ENCODE assay signal across 22 mouse cellular contexts in genomic region chr10:81469253-81469652, GRCm38 (mm10). TPM values are rescaled to one million over a fixed set of nuclear protein-coding genes. Genes with fewer than 3 reads are reported as not detected.
DNase-seq lines count a peak whose midpoint lies in the region; ATAC-seq and TF ChIP-seq lines count a peak whose summit lies in the region.
"Had no signal": no experiment of that assay in that cellular context is flagged by ENCODE, and none has a peak within 500 bp of the region (broad histone marks: within the 10 kb centered on the region; RNA-seq: fewer than 3 reads in every experiment).

No protein-coding gene starts in this region.

- TF ChIP-seq EP300 in stomach, postnatal 0 days (optimal IDR thresholded peaks at IDR 0.05): no peak

- H3K27me3 ChIP-seq in cerebellum, adult 2 months (ENCODE audit: control insufficient read depth, insufficient read depth, low read length): no peaks in the 10 kb centered on the region
- peaks cover 89% of the 10 kb centered on the region for H3K27me3 ChIP-seq in kidney, embryonic 15.5 days
- H3K27me3 ChIP-seq in stomach, postnatal 0 days (ENCODE audit: control insufficient read depth, insufficient read depth, low read length): peaks cover 3% of the 10 kb centered on the region; the same call in 1 of the 2 replicates

- intact Hi-C loops in left cerebral cortex, postnatal 4 days (cut with DNase I): loop anchor here (10.0 kb wide), 1 partner anchor 274 kb away; no protein-coding TSS in a partner anchor

- ATAC-seq in kidney, embryonic 15.5 days (replicated peaks; ENCODE audit: low FRiP score): no peak
- no peak for ATAC-seq in stomach, postnatal 0 days (ENCODE audit: low FRiP score, low TSS enrichment)
- ATAC-seq: forebrain, embryonic 16.5 days; inflammation-experienced regulatory T-cells, adult 6 months had no signal

- H3K27ac ChIP-seq in cerebellum, adult 2 months (ENCODE audit: insufficient read depth, low read length): no peak overlapping the region
- no peak overlapping the region for H3K27ac ChIP-seq in kidney, embryonic 15.5 days
- no peak overlapping the region for H3K27ac ChIP-seq in stomach, postnatal 0 days (replicated peaks)
- H3K27ac ChIP-seq: embryonic facial prominence, embryonic 10.5 days; heart, adult 2 months; heart, embryonic 15.5 days; hindbrain, embryonic 10.5 days; liver, embryonic 13.5 days; lung, embryonic 15.5 days had no signal

- no peak overlapping the region for H3K4me2 ChIP-seq in kidney, embryonic 15.5 days
- no peak overlapping the region for H3K4me2 ChIP-seq in stomach, postnatal 0 days (replicated peaks; ENCODE audit: low read depth)
- H3K4me2 ChIP-seq: heart, embryonic 15.5 days; liver, embryonic 13.5 days; lung, embryonic 15.5 days had no signal

- no peaks in the 10 kb centered on the region for H3K36me3 ChIP-seq in kidney, embryonic 15.5 days
- H3K36me3 ChIP-seq in stomach, postnatal 0 days (ENCODE audit: control insufficient read depth, insufficient read depth, low read length): no peaks in the 10 kb centered on the region
- H3K36me3 ChIP-seq: embryonic facial prominence, embryonic 10.5 days; heart, embryonic 15.5 days; hindbrain, embryonic 10.5 days; liver, embryonic 13.5 days; lung, embryonic 15.5 days had no signal

- TF ChIP-seq POLR2A in cerebellum, adult 2 months (IDR thresholded peaks at IDR 0.05; ENCODE audit: borderline replicate concordance, insufficient read depth, low read length): no peak

- WGBS in cerebellum, adult 2 months: 78% methylated on average over 5 of the region's 5 CpGs
- 83% methylated on average over 5 of the region's 5 CpGs for WGBS in kidney, embryonic 15.5 days
- WGBS in stomach, postnatal 0 days: 64% methylated on average over 5 of the region's 5 CpGs

- peaks cover 22% of the 10 kb centered on the region for H3K4me1 ChIP-seq in cerebellum, adult 2 months (ENCODE audit: control insufficient read depth, insufficient read depth, low read length)
- peaks cover 16% of the 10 kb centered on the region for H3K4me1 ChIP-seq in kidney, embryonic 15.5 days
- 0 out of 2 replicates have a peak, but pooled peaks cover 3% of the 10 kb centered on the region for H3K4me1 ChIP-seq in stomach, postnatal 0 days (replicated peaks; ENCODE audit: control insufficient read depth, insufficient read depth)

- no peaks in the 10 kb centered on the region for H3K9me3 ChIP-seq in kidney, embryonic 15.5 days (replicated peaks)
- no peaks in the 10 kb centered on the region for H3K9me3 ChIP-seq in stomach, postnatal 0 days (ENCODE audit: control insufficient read depth, low read length)
- H3K9me3 ChIP-seq: embryonic facial prominence, embryonic 10.5 days; heart, embryonic 15.5 days; hindbrain, embryonic 10.5 days; liver, embryonic 13.5 days; lung, embryonic 15.5 days had no signal

- peak; percentile 10 for DNase-seq in cerebellum, adult 8-10 months
- no peak for DNase-seq in cerebellum, adult 2 months
- DNase-seq in layer of hippocampus, adult 18-20 months (ENCODE audit: low spot score in 2 of 2): peak; percentile 66 to 75
- DNase-seq in layer of hippocampus, postnatal 25 days (ENCODE audit: extremely low spot score in 1 of 2, low spot score in 1 of 2): no peak
- DNase-seq in frontal cortex, postnatal 36 days (ENCODE audit: low spot score in 2 of 2): peak; percentile 80 to 86
- peak; percentile 0 for DNase-seq in left cerebral cortex, postnatal 4 days
- no peak for DNase-seq in stomach, postnatal 0 days (ENCODE audit: low spot score)
- DNase-seq: adrenal gland, adult 2 months; cerebellum, adult 11 months; cerebellum, postnatal 36 days; kidney, adult 8-10 months; liver, embryonic 13.5 days; thymus, adult 2 months had no signal

- TF ChIP-seq CTCF in cerebellum, adult 2 months (IDR thresholded peaks at IDR 0.05; ENCODE audit: borderline replicate concordance, insufficient read depth, low read depth, low read length): no peak
- no peak for TF ChIP-seq CTCF in stomach, postnatal 0 days (IDR thresholded peaks at IDR 0.05; ENCODE audit: low read depth)

- no peak overlapping the region for H3K4me3 ChIP-seq in cerebellum, adult 2 months (replicated peaks; ENCODE audit: insufficient read depth, low read depth, low read length)
- no peak overlapping the region for H3K4me3 ChIP-seq in kidney, embryonic 15.5 days (replicated peaks)
- no peak overlapping the region for H3K4me3 ChIP-seq in stomach, postnatal 0 days (ENCODE audit: low read depth, low read length)
- H3K4me3 ChIP-seq: embryonic facial prominence, embryonic 10.5 days; erythroblast, embryonic 14.5 days; heart, adult 2 months; heart, embryonic 15.5 days; hindbrain, embryonic 10.5 days; liver, embryonic 13.5 days; lung, embryonic 15.5 days had no signal

- H3K9ac ChIP-seq in kidney, embryonic 15.5 days: no peak overlapping the region
- H3K9ac ChIP-seq in stomach, postnatal 0 days (ENCODE audit: low read length): no peak overlapping the region
- H3K9ac ChIP-seq: heart, embryonic 15.5 days; liver, embryonic 13.5 days; lung, embryonic 15.5 days had no signal

RNA-seq across cellular contexts. Expression of gene Celf5, which starts 13.3 kb away (rescaled TPM):
- 57.3 and 60.6 TPM in 2 replicates for polyA plus RNA-seq in cerebellum, adult 2 months (2012; rRNA removed)
- 100 to 1,000 TPM; 268 TPM for total RNA-seq in layer of hippocampus, adult 18-20 months (2021)
- total RNA-seq in layer of hippocampus, postnatal 25 days (2021): 100 to 1,000 TPM; 255 to 311 TPM
- 100 to 1,000 TPM; 303 to 316 TPM for total RNA-seq in left cerebral cortex, postnatal 4 days (2021)
- polyA plus RNA-seq in kidney, embryonic 15.5 days (2015; fragmentation: Nextera tagmentation; extraction: Ambion mirVana): 0.50 and 0.82 TPM in 2 replicates
- 0.62 TPM in 2 replicates for polyA plus RNA-seq in stomach, postnatal 0 days (2015; fragmentation: Nextera tagmentation; extraction: Ambion mirVana)
- polyA plus RNA-seq: erythroblast, embryonic 14.5 days had no signal

RNA-seq across cellular contexts. Expression of gene Nfic, which starts 13.8 kb away (rescaled TPM):
- polyA plus RNA-seq in cerebellum, adult 2 months (2012; rRNA removed): 103 and 108 TPM in 2 replicates
- 10 to 100 TPM; 54.2 to 54.7 TPM for total RNA-seq in layer of hippocampus, adult 18-20 months (2021)
- 10 to 100 TPM; 59.5 to 66.8 TPM for total RNA-seq in layer of hippocampus, postnatal 25 days (2021)
- total RNA-seq in left cerebral cortex, postnatal 4 days (2021): 10 to 100 TPM; 29.5 to 31.1 TPM
- 67.9 and 84.5 TPM in 2 replicates for polyA plus RNA-seq in kidney, embryonic 15.5 days (2015; fragmentation: Nextera tagmentation; extraction: Ambion mirVana)
- 40.4 and 42.4 TPM in 2 replicates for polyA plus RNA-seq in stomach, postnatal 0 days (2015; fragmentation: Nextera tagmentation; extraction: Ambion mirVana)

RNA-seq across cellular contexts. Expression of gene Ncln, which starts 26.9 kb away (rescaled TPM):
- polyA plus RNA-seq in cerebellum, adult 2 months (2012; rRNA removed): 112 and 116 TPM in 2 replicates
- total RNA-seq in layer of hippocampus, adult 18-20 months (2021): 10 to 100 TPM; 77.5 to 87.4 TPM
- 10 to 100 TPM; 83.0 to 94.6 TPM for total RNA-seq in layer of hippocampus, postnatal 25 days (2021)
- 100 to 1,000 TPM; 104 to 105 TPM for total RNA-seq in left cerebral cortex, postnatal 4 days (2021)
- 85.7 and 93.5 TPM in 2 replicates for polyA plus RNA-seq in kidney, embryonic 15.5 days (2015; fragmentation: Nextera tagmentation; extraction: Ambion mirVana)
- 37.0 and 38.3 TPM in 2 replicates for polyA plus RNA-seq in stomach, postnatal 0 days (2015; fragmentation: Nextera tagmentation; extraction: Ambion mirVana)

RNA-seq across cellular contexts. Expression of gene S1pr4, which starts 30.7 kb away (rescaled TPM):
- 0.67 and 1.1 TPM in 2 replicates for polyA plus RNA-seq in cerebellum, adult 2 months (2012; rRNA removed)
- under 1 TPM; 0.53 to 0.94 TPM for total RNA-seq in layer of hippocampus, adult 18-20 months (2021)
- total RNA-seq in layer of hippocampus, postnatal 25 days (2021): under 1 TPM; 0.35 to 0.54 TPM
- total RNA-seq in left cerebral cortex, postnatal 4 days (2021): under 1 TPM; 0.14 to 0.66 TPM
- polyA plus RNA-seq in kidney, embryonic 15.5 days (2015; fragmentation: Nextera tagmentation; extraction: Ambion mirVana): 1.2 and 1.4 TPM in 2 replicates
- polyA plus RNA-seq in stomach, postnatal 0 days (2015; fragmentation: Nextera tagmentation; extraction: Ambion mirVana): 1.0 and 1.5 TPM in 2 replicates

RNA-seq across cellular contexts. Expression of gene Gna15, which starts 54.8 kb away (rescaled TPM):
- polyA plus RNA-seq in cerebellum, adult 2 months (2012; rRNA removed): 1.3 and 1.4 TPM in 2 replicates
- 1 to 10 TPM; 3.9 to 4.4 TPM for total RNA-seq in layer of hippocampus, adult 18-20 months (2021)
- 1 to 10 TPM; 2.4 to 3.2 TPM for total RNA-seq in layer of hippocampus, postnatal 25 days (2021)
- 1 to 10 TPM; 1.1 to 1.6 TPM for total RNA-seq in left cerebral cortex, postnatal 4 days (2021)
- 0.89 and 1.00 TPM in 2 replicates for polyA plus RNA-seq in kidney, embryonic 15.5 days (2015; fragmentation: Nextera tagmentation; extraction: Ambion mirVana)
- 9.8 and 10.1 TPM in 2 replicates for polyA plus RNA-seq in stomach, postnatal 0 days (2015; fragmentation: Nextera tagmentation; extraction: Ambion mirVana)

Comparison
In these comparisons a context has a peak if more than half of its experiments do, and no peak if none do; other contexts are left out.
1. DNase-seq: peak in cerebellum, adult 8-10 months (single experiment), layer of hippocampus, adult 18-20 months (2 of 2), frontal cortex, postnatal 36 days (2 of 2) and left cerebral cortex, postnatal 4 days (single experiment); none in cerebellum, adult 2 months (0 of 2), layer of hippocampus, postnatal 25 days (0 of 2) and stomach, postnatal 0 days (single experiment).